ENCODE assay signal across 8 mouse cellular contexts in the genomic region with DNA sequence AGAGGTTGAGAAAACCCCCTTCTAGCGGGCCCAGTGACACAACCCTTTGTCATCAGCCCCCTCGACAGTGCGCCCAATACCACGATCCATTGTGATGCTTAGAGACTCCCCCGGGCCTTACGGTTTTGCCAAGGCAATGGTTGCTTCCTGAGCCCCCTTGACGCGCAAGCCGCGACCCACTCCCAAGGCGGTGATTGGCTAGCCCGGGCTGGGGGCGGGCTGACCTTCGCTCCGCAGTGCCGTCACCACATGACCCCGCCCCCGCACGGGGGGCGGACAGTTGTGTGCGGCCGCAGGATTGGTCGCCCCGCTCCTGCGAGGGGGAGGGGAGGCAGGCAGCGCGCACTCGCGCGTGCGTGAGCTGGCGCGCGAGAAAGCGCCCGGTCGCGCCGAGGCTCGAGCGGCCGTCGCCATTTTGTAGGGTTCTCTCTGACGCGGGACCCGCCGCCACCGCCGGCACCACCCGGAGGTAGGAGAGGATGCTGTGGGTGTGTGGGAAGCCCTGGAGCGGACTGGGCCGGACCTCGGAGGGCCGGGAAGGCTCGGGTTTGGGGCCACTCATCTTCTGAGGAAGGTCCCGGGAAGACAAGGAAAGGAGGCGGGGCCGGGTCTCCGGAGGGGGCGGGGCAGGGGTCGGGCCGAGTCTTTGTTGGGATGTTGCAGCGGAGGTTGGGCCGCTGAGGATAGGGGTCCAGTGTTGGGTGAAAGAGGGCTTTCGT. TPM values are rescaled to one million over a fixed set of nuclear protein-coding genes. Genes with fewer than 3 reads are reported as not detected.
DNase-seq lines count a peak whose midpoint lies in the region; ATAC-seq and TF ChIP-seq lines count a peak whose summit lies in the region.

A gene (plus strand): TSS at position 305 of the 719 bp plus-strand sequence.

- peak within 1 kb of the TSS; percentile 99 for H3K27ac ChIP-seq in forebrain, embryonic 15.5 days (replicated peaks)
- H3K27ac ChIP-seq in layer of hippocampus, adult 2 months = peak within 1 kb of the TSS; percentile 93
- peak within 1 kb of the TSS; percentile 91 for H3K27ac ChIP-seq in lung, embryonic 14.5 days (ENCODE audit: low read depth)
- H3K27ac ChIP-seq in olfactory bulb, adult 2 months (ENCODE audit: insufficient read depth, low read depth, low read length) = peak within 1 kb of the TSS; percentile 86
- peak within 1 kb of the TSS; percentile 74 for H3K27ac ChIP-seq in thymus, adult 2 months (ENCODE audit: control insufficient read depth, insufficient read depth, low read length)

- TF ChIP-seq CTCF in layer of hippocampus, adult 2 months (conservative IDR thresholded peaks at IDR 0.05) = no peak
- TF ChIP-seq CTCF in lung, embryonic 14.5 days (IDR thresholded peaks at IDR 0.05; ENCODE audit: low read depth) = no peak
- TF ChIP-seq CTCF in olfactory bulb, adult 2 months (IDR thresholded peaks at IDR 0.05; ENCODE audit: insufficient read depth, low read depth, low read length) = no peak
- TF ChIP-seq CTCF in thymus, adult 2 months (IDR thresholded peaks at IDR 0.05; ENCODE audit: borderline replicate concordance, control insufficient read depth, extremely low read depth, insufficient read depth, low read length, poor library complexity) = peak; percentile 69; the same call in 1 of the 2 replicates

- under 1% methylated on average over 65 of the region's 65 CpGs for WGBS in forebrain, embryonic 15.5 days
- under 1% methylated on average over 64 of the region's 65 CpGs for WGBS in lung, embryonic 14.5 days
- WGBS in olfactory bulb, adult 2 months = under 1% methylated on average over 65 of the region's 65 CpGs
- under 1% methylated on average over 65 of the region's 65 CpGs for WGBS in thymus, adult 2 months

- H3K9me3 ChIP-seq in forebrain, embryonic 15.5 days = no peaks in the 10 kb centered on the region
- H3K9me3 ChIP-seq in lung, embryonic 14.5 days (ENCODE audit: low read depth, low read length) = no peaks in the 10 kb centered on the region

- H3K9ac ChIP-seq in forebrain, embryonic 15.5 days (replicated peaks) = peak within 1 kb of the TSS; percentile 87
- H3K9ac ChIP-seq in lung, embryonic 14.5 days = peak within 1 kb of the TSS; percentile 73

- H3K36me3 ChIP-seq in forebrain, embryonic 15.5 days = peaks cover 35% of the 10 kb centered on the region
- H3K36me3 ChIP-seq in lung, embryonic 14.5 days (ENCODE audit: insufficient read depth) = peaks cover 32% of the 10 kb centered on the region
- H3K36me3 ChIP-seq in thymus, adult 2 months (ENCODE audit: control insufficient read depth, insufficient read depth, low read length) = no peaks in the 10 kb centered on the region

- H3K4me3 ChIP-seq in forebrain, embryonic 15.5 days = peak within 1 kb of the TSS; percentile 78
- peak within 1 kb of the TSS; percentile 89 for H3K4me3 ChIP-seq in layer of hippocampus, adult 2 months
- peak within 1 kb of the TSS; percentile 60 for H3K4me3 ChIP-seq in lung, embryonic 14.5 days (ENCODE audit: low read depth, low read length)
- peak within 1 kb of the TSS; percentile 73 for H3K4me3 ChIP-seq in olfactory bulb, adult 2 months (ENCODE audit: insufficient read depth, low read depth, low read length)
- peak within 1 kb of the TSS; percentile 71 for H3K4me3 ChIP-seq in thymus, adult 2 months (ENCODE audit: control insufficient read depth, insufficient read depth, low read length)

- H3K27me3 ChIP-seq in forebrain, embryonic 15.5 days = no peaks in the 10 kb centered on the region
- H3K27me3 ChIP-seq in lung, embryonic 14.5 days (ENCODE audit: insufficient read depth, low read length) = no peaks in the 10 kb centered on the region
- no peaks in the 10 kb centered on the region for H3K27me3 ChIP-seq in thymus, adult 2 months (ENCODE audit: control insufficient read depth, insufficient read depth, low read length)

- H3K4me2 ChIP-seq in forebrain, embryonic 15.5 days (replicated peaks) = peak within 1 kb of the TSS; percentile 90
- peak within 1 kb of the TSS; percentile 75 for H3K4me2 ChIP-seq in lung, embryonic 14.5 days

- peak; percentile 96 for DNase-seq in ES-CJ7 (ENCODE audit: low read depth, low spot score)
- DNase-seq in cerebellum, adult 11 months = peak; percentile 97
- DNase-seq in heart, postnatal 36 days = peak; percentile 95
- peak; percentile 96 to 97 for DNase-seq in layer of hippocampus, adult 2 months (ENCODE audit: low spot score in 2 of 2)
- DNase-seq in lung, embryonic 14.5 days = peak; percentile 99
- peak; percentile 98 for DNase-seq in thymus, adult 2 months

- TF ChIP-seq POLR2A in olfactory bulb, adult 2 months (IDR thresholded peaks at IDR 0.05; ENCODE audit: insufficient read depth, low read depth, low read length) = peak; percentile 87
- TF ChIP-seq POLR2A in thymus, adult 2 months (IDR thresholded peaks at IDR 0.05; ENCODE audit: control insufficient read depth, extremely low read depth, insufficient read depth, low read length, poor library complexity) = peak; percentile 81

- ATAC-seq in forebrain, embryonic 15.5 days (replicated peaks) = peak; percentile 96
- ATAC-seq in lung, embryonic 14.5 days (ENCODE audit: insufficient read depth) = peak; percentile 97

- intact Hi-C loops in heart, postnatal 36 days (cut with DNase I) = loop anchor here (2.0 to 5.0 kb wide), 3 partner anchors 36 to 152 kb away; a partner anchor contains a TSS

- H3K4me1 ChIP-seq in forebrain, embryonic 15.5 days = peaks cover 43% of the 10 kb centered on the region
- H3K4me1 ChIP-seq in lung, embryonic 14.5 days (ENCODE audit: insufficient read depth) = peaks cover 6% of the 10 kb centered on the region; the same call in 1 of the 2 replicates
- H3K4me1 ChIP-seq in olfactory bulb, adult 2 months (ENCODE audit: control insufficient read depth, insufficient read depth, low read length) = no peaks in the 10 kb centered on the region
- peaks cover 11% of the 10 kb centered on the region for H3K4me1 ChIP-seq in thymus, adult 2 months (replicated peaks; ENCODE audit: control insufficient read depth, insufficient read depth, low read length)

RNA-seq across cellular contexts. Expression of the gene that starts here (rescaled TPM):
- 184 and 193 TPM in 2 replicates for polyA plus RNA-seq in forebrain, embryonic 15.5 days (2015; fragmentation: Nextera tagmentation; extraction: Ambion mirVana)
- 1 to 10 TPM; 5.9 to 7.0 TPM for total RNA-seq in heart, postnatal 36 days (2021)
- 10 to 100 TPM; 16.8 to 17.9 TPM for total RNA-seq in layer of hippocampus, adult 2 months (2021)
- 54.4 and 65.1 TPM in 2 replicates for polyA plus RNA-seq in lung, embryonic 14.5 days (2014; fragmentation: Nextera tagmentation; extraction: Ambion mirVana)
- not detected in 2 replicates for polyA plus RNA-seq in olfactory bulb, adult 2 months (2012; ENCODE audit: insufficient read depth, insufficient read length, low replicate concordance, missing spikeins)
- polyA plus RNA-seq in thymus, adult 2 months (2012; rRNA removed) = 20.0 and 20.2 TPM in 2 replicates

Comparison
In these comparisons a context has a peak if more than half of its experiments do, and no peak if none do; other contexts are left out.
1. Peak in every context shown above with its lines: DNase-seq, ATAC-seq, H3K4me3 ChIP-seq and H3K27ac ChIP-seq.
2. RNA of the gene that starts here (polyA plus RNA-seq): 184 to 193 TPM in forebrain, embryonic 15.5 days, 54.4 to 65.1 TPM in lung, embryonic 14.5 days and 20.0 to 20.2 TPM in thymus, adult 2 months; not detected in olfactory bulb, adult 2 months; every median in the first group is over 10 times any median in the second.